Mouse (Mus musculus): ENCODE data around the gene Eif4e1b. TPM values are rescaled to one million over a fixed set of nuclear protein-coding genes. Genes with fewer than 3 reads are reported as not detected.

Eif4e1b gene
- polyA plus RNA-seq, 1 experiment = not detected

DNA sequence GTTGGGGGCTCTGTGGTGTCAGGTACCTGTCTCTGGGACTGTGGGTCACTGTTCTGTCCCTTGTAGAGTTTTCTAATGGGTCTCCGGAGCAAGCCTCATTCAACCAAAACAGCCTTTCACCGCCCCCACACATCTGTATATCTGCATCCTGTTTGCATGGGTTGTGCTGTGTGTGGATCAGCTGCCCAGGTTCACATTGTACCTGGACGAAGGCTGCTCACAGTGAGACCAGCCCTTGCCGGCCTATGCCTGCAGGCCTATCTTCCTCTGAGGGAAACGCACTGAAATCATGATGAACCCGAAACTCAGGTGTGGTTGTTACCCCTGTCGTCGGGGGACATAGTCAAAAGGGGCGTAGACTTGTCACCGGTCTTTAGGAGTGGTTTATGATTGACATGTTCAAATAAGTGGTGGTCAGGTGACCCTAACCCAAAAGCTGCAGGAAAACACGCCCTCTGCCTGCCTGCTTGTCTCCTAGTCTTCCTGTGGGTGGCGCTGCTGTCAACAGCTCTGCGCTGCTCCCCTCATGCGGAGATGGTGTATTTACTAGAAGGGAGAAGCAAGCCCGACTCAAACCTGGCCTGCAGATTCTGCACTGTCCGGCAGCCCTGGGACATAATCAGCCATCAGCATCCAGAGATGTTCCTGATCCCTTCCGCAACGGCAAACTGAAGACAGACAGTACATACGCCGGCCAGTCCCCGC lies 21.5 kb downstream of the Eif4e1b start:
- no peak for TF ChIP-seq POLR2A (IDR thresholded peaks at IDR 0.05; ENCODE audit: control insufficient read depth, extremely low read depth, insufficient read depth, low read length, poor library complexity)
- TF ChIP-seq CTCF (IDR thresholded peaks at IDR 0.05; ENCODE audit: borderline replicate concordance, control insufficient read depth, extremely low read depth, insufficient read depth, low read length, poor library complexity) = no peak
- Histone ChIP-seq H3K4me3 (ENCODE audit: control insufficient read depth, insufficient read depth, low read length) (no peak overlapping the region), H3K27ac (ENCODE audit: control insufficient read depth, insufficient read depth, low read length) (no peak overlapping the region), H3K36me3 (ENCODE audit: control insufficient read depth, insufficient read depth, low read length) (no peaks in the 10 kb centered on the region), H3K4me1 (replicated peaks; ENCODE audit: control insufficient read depth, insufficient read depth, low read length) (no peaks in the 10 kb centered on the region), H3K27me3 (ENCODE audit: control insufficient read depth, insufficient read depth, low read length) (no peaks in the 10 kb centered on the region)
- WGBS = 52% methylated on average over 21 of the region's 21 CpGs
- no peak for DNase-seq

DNA sequence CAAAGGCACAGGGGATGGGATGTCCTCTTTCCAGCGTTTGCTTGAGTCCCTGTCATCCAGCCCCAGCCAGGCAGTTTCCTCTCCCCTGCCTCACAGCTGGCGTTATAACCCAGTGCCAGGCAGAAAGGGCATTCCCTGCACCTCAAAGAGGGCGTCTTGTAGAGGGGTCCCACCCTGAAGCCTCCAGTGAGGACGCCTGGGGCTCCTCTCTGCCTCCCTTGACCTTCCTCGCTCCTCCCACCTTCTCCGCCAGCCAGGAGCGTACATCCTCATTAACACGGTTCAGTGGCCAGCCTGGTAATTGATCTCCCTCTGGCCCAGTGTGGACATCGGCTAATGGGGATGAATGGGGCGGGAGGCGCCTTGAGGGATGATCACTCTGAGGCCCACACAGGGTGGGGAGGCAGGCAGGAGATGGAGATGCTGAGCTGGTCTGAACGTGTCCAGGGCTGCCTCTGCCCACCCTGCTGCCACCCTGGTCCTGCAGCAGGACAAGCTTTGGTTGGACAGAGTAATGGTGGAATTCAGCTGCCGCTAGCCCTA lies 22.7 kb downstream of the Eif4e1b start:
- WGBS = 63% methylated on average over 13 of the region's 13 CpGs
- TF ChIP-seq POLR2A (IDR thresholded peaks at IDR 0.05; ENCODE audit: control insufficient read depth, extremely low read depth, insufficient read depth, low read length, poor library complexity) (no peak), CTCF (IDR thresholded peaks at IDR 0.05; ENCODE audit: borderline replicate concordance, control insufficient read depth, extremely low read depth, insufficient read depth, low read length, poor library complexity) (no peak)
- Histone ChIP-seq H3K4me3 (ENCODE audit: control insufficient read depth, insufficient read depth, low read length) (no peak overlapping the region), H3K36me3 (ENCODE audit: control insufficient read depth, insufficient read depth, low read length) (no peaks in the 10 kb centered on the region), H3K27ac (ENCODE audit: control insufficient read depth, insufficient read depth, low read length) (no peak overlapping the region), H3K4me1 (replicated peaks; ENCODE audit: control insufficient read depth, insufficient read depth, low read length) (no peaks in the 10 kb centered on the region), H3K27me3 (ENCODE audit: control insufficient read depth, insufficient read depth, low read length) (no peaks in the 10 kb centered on the region)
- DNase-seq = no peak

DNA sequence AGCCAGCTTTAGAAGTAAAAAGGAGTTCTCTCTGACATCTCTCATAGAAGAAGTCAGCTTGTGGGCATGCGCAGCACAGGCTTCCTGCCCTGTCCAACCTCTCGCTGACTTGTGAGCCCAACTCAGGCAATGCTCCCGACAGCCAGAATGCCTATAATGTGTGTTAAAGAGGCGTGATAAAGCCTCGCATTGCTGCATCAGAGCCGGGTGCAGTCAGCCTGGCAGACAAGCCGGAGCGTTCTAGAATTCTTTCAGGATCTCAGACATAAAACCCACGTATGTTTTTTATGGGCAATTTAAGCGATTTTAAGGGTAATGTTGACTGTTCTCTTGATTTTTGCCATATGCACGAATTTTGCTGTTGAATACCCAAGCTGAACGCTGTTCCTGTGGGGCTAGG lies 24.3 kb downstream of the Eif4e1b start:
- no peak for DNase-seq
- no peaks in the 10 kb centered on the region for H3K4me1 ChIP-seq (replicated peaks; ENCODE audit: control insufficient read depth, insufficient read depth, low read length)
- no peak for TF ChIP-seq CTCF (IDR thresholded peaks at IDR 0.05; ENCODE audit: borderline replicate concordance, control insufficient read depth, extremely low read depth, insufficient read depth, low read length, poor library complexity)
- TF ChIP-seq POLR2A (IDR thresholded peaks at IDR 0.05; ENCODE audit: control insufficient read depth, extremely low read depth, insufficient read depth, low read length, poor library complexity) = no peak

GRCm38 (mm10) chr13:54811476-54811875 lies 27.7 kb downstream of the Eif4e1b start:
- Histone ChIP-seq H3K4me3 (ENCODE audit: control insufficient read depth, insufficient read depth, low read length) (no peak overlapping the region), H3K27ac (ENCODE audit: control insufficient read depth, insufficient read depth, low read length) (no peak overlapping the region), H3K27me3 (ENCODE audit: control insufficient read depth, insufficient read depth, low read length) (no peaks in the 10 kb centered on the region), H3K4me1 (replicated peaks; ENCODE audit: control insufficient read depth, insufficient read depth, low read length) (no peaks in the 10 kb centered on the region), H3K36me3 (ENCODE audit: control insufficient read depth, insufficient read depth, low read length) (no peaks in the 10 kb centered on the region)
- 64% methylated on average over 7 of the region's 7 CpGs for WGBS
- no peak for DNase-seq
- TF ChIP-seq POLR2A (IDR thresholded peaks at IDR 0.05; ENCODE audit: control insufficient read depth, extremely low read depth, insufficient read depth, low read length, poor library complexity) = no peak
- no peak for TF ChIP-seq CTCF (IDR thresholded peaks at IDR 0.05; ENCODE audit: borderline replicate concordance, control insufficient read depth, extremely low read depth, insufficient read depth, low read length, poor library complexity)

More for the DNA sequence above, 24.3 kb downstream of the Eif4e1b start:
- Histone ChIP-seq H3K27me3 (ENCODE audit: control insufficient read depth, insufficient read depth, low read length) (no peaks in the 10 kb centered on the region), H3K36me3 (ENCODE audit: control insufficient read depth, insufficient read depth, low read length) (no peaks in the 10 kb centered on the region), H3K4me3 (ENCODE audit: control insufficient read depth, insufficient read depth, low read length) (no peak overlapping the region), H3K27ac (ENCODE audit: control insufficient read depth, insufficient read depth, low read length) (no peak overlapping the region)
- 86% methylated on average over 12 of the region's 12 CpGs for WGBS

GRCm38 (mm10) chr13:54813381-54813780 lies 29.6 kb downstream of the Eif4e1b start:
- Histone ChIP-seq H3K36me3 (ENCODE audit: control insufficient read depth, insufficient read depth, low read length) (no peaks in the 10 kb centered on the region), H3K27ac (ENCODE audit: control insufficient read depth, insufficient read depth, low read length) (no peak overlapping the region), H3K4me1 (replicated peaks; ENCODE audit: control insufficient read depth, insufficient read depth, low read length) (no peaks in the 10 kb centered on the region), H3K4me3 (ENCODE audit: control insufficient read depth, insufficient read depth, low read length) (no peak overlapping the region), H3K27me3 (ENCODE audit: control insufficient read depth, insufficient read depth, low read length) (no peaks in the 10 kb centered on the region)
- DNase-seq = no peak
- 82% methylated on average over 9 of the region's 9 CpGs for WGBS
- TF ChIP-seq POLR2A (IDR thresholded peaks at IDR 0.05; ENCODE audit: control insufficient read depth, extremely low read depth, insufficient read depth, low read length, poor library complexity) = no peak
- no peak for TF ChIP-seq CTCF (IDR thresholded peaks at IDR 0.05; ENCODE audit: borderline replicate concordance, control insufficient read depth, extremely low read depth, insufficient read depth, low read length, poor library complexity)

- WGBS = 43% methylated on average over 17 of the region's 17 CpGs
- H3K4me1 ChIP-seq (replicated peaks; ENCODE audit: control insufficient read depth, insufficient read depth, low read length) = no peaks in the 10 kb centered on the region
- DNase-seq = no peak
- TF ChIP-seq POLR2A (IDR thresholded peaks at IDR 0.05; ENCODE audit: control insufficient read depth, extremely low read depth, insufficient read depth, low read length, poor library complexity) = no peak
- TF ChIP-seq CTCF (IDR thresholded peaks at IDR 0.05; ENCODE audit: borderline replicate concordance, control insufficient read depth, extremely low read depth, insufficient read depth, low read length, poor library complexity) = no peak
- no peak overlapping the region for H3K27ac ChIP-seq (ENCODE audit: control insufficient read depth, insufficient read depth, low read length)
- no peaks in the 10 kb centered on the region for H3K27me3 ChIP-seq (ENCODE audit: control insufficient read depth, insufficient read depth, low read length)
- no peak overlapping the region for H3K4me3 ChIP-seq (ENCODE audit: control insufficient read depth, insufficient read depth, low read length)
- no peaks in the 10 kb centered on the region for H3K36me3 ChIP-seq (ENCODE audit: control insufficient read depth, insufficient read depth, low read length)
These were observed 34.8 kb downstream of the Eif4e1b start for GRCm38 (mm10) chr13:54818399-54819254.
